Mouse (Mus musculus) frontal cortex, adult (tissue): Measurements from ENCODE around the gene Tars.
A peak's percentile ranks its signal among the peaks of the same experiment; 100 is the strongest.

Source experiments
- ATAC-seq: cut with Nextera tagmentation; 2 replicates; pipeline ENCODE4 v1.9.2; 2017; ENCODE audit warnings: mild to moderate bottlenecking, moderate library complexity, mixed read lengths; ENCODE audit not compliant: low TSS enrichment

Tars gene

DNA sequence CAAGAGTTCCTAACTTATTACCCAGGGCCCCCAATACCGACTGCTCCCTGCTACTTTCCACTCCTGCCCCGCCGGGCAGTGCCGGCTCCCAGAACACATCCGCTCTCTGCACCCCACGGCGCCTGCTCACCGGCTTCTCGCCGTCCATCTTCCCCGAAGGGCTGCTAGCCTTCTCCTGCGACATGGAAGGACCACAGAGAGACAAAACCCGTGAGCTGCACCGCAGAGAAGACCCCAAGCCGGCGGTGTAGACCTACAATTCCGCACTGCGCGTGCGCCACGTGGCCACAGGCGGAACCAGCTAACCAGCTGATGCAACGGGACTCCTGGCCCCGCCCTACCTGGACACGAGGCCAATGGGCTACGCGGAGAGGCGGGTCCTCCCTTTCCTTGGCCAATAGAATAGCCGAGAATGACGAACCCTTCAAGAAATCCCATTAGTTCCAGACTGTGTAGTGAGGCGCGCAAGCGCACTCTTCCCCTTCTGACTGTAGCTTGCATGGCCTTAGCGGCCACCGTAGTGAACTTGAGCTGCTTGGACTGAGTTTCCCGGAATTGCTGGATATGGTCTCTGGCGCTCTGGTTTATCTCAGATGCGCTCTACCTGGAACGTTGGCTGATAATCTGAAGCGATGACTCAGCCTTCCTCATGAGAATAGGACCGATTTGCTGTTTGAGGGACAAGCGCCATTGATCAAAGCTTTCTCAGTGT is at the start of gene Tars:
Gene Tars, minus strand, starts transcription at position 310 of the 712 bp plus-strand sequence.
- ATAC-seq, result peak; percentile 100

- no peak for ATAC-seq
These were observed 37.9 kb upstream of the Tars start for GRCm38 (mm10) chr15:11437361-11437760.

GRCm38 (mm10) chr15:11436709-11437280 is 37.3 kb upstream of the Tars start:
- no peak for ATAC-seq

GRCm38 (mm10) chr15:11426899-11427298 is 27.4 kb upstream of the Tars start:
- ATAC-seq, result no peak

GRCm38 (mm10) chr15:11413484-11413883 is 14.0 kb upstream of the Tars start:
- ATAC-seq, result no peak

GRCm38 (mm10) chr15:11412542-11412941 is 13.1 kb upstream of the Tars start:
- ATAC-seq, result no peak

DNA sequence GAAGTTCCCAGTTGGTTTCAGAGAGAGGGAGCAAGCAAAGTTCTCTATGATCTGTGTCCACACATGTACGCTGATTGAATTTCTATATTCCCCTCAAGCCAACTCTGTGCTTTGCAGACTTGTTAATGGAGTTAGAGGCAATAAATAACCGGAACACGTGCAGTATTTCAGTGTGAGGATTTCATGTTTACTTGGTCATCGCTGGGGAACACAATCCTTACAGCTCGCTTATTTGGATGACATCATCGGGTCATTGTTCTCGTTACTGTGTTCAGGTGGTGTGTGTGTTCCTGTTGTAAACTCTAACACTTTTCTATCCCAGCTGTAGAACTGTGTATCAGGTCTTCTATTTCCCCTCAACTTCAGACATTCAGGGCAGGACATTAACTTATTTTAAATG is 12.4 kb upstream of the Tars start:
- ATAC-seq, result no peak

GRCm38 (mm10) chr15:11408155-11408826 is 8.8 kb upstream of the Tars start:
- peak; percentile 87 for ATAC-seq

DNA sequence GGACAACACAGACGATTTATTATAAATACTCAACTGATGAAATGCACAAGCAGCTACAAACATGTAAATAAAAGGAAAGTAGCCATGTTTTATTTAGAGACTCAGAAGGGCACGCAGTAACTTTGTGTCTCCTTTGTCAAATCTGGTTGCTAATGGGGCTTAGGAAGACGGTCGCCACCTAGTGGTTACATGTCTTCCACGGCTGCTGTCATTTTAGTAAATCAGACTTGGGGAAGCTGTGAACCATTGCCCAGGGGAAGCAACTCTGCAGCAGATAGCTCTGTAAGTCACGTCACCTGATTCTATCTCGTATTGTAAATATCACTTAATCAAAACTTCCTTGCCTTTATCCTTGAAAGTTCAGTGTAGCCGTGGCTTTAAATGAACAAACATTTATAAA is 7.9 kb upstream of the Tars start:
- peak; percentile 92 for ATAC-seq

- no peak for ATAC-seq
These were observed 7.3 kb upstream of the Tars start for GRCm38 (mm10) chr15:11406769-11407168.

GRCm38 (mm10) chr15:11398676-11399350 is 652 bp downstream of the Tars start:
- no peak for ATAC-seq

- no peak for ATAC-seq
These were observed 3.0 kb downstream of the Tars start for GRCm38 (mm10) chr15:11396421-11396820.

- no peak for ATAC-seq
These were observed 6.6 kb downstream of the Tars start for GRCm38 (mm10) chr15:11392903-11393302.

- ATAC-seq, result no peak
These were observed 15.7 kb downstream of the Tars start for GRCm38 (mm10) chr15:11383796-11384195.

DNA sequence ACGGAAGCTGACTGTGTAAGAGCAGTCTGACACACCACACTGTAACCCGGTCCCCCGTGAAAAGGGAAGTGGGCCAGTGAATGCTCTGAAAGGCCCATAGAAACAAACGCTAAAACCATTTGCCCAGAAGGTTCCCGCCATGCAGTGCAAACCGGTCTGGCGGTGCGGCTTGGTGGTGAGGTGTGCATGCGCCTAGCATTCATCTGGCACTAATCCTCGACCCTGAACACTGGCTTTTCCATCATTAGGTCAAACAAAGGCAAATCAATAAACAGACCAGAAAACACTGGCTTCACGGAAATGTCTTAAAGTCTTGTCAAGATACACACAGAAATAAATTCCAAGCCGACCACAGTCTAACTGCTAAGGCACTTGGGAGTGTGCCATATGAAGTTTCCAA is 16.9 kb downstream of the Tars start:
- ATAC-seq, result no peak

DNA sequence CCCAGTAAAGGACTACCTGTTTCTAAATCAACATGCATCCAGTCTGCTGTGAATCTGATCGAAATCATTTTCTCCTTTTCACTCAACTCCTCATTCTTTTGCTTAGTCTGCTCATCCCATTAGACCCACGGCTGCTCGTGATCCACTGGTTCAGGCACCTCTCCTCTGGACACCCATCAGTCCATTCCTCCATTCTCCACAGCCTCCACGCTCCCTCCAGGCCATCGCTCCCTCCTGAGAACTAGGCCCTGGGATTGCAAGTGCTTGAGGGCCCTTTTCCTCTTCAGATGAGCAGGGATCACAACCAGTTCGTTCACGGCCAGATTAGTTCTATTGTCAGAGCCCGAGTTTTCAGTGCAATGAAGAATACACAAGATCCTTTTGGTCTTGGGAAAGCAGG is 18.8 kb downstream of the Tars start:
- ATAC-seq, result no peak

DNA sequence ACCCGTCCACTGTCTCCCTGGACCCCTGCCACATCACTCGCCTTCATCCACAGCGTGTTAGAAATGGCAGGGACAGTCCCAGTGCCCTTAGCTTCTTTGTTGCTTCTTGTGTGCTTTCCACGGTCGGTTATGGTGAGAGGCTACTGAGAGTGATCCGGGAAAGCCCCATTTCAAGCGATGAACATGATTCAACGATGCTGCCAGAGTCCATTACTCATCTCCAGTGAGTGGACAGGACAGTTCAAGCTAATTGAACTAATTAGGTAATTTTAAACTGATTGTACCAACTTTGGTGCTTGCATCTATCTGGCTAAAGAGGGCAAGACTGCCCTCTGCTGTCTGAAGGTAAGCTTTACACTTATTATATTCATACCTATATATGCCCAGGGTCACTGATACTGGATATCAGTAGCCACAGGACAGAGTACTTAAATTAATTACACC is 19.4 kb downstream of the Tars start:
- peak; percentile 78 for ATAC-seq

DNA sequence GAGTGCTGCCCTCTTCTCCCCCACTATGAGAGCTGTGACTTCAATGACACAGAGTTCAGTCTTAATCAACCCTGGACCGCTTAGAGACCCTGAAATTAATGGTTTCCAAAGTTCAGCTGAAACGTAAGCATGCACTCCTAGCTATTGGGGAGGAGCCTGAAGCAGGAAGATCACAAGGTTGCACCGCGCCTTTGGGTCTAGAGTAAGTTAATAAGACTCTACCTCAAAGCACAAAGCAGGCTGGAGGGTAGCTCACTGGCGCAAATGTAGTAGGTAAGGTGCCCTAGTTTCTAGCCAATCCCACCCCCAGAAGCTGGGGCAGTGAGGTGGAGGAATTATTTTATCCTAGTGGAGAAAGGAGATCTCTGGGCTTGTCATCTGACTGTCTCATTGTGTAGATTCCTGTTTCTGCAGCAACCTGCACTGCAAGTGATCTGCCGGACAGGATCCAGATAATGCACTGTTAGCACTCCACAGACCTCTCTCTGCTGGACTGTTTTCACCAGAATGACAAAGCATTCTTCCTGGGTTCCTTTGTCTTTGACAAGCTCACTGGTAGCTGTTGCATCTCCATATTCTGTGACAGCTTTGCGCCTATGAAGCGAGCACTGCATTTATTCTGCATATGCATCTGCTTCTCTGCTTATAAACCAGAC is 19.9 kb downstream of the Tars start:
- no peak for ATAC-seq

DNA sequence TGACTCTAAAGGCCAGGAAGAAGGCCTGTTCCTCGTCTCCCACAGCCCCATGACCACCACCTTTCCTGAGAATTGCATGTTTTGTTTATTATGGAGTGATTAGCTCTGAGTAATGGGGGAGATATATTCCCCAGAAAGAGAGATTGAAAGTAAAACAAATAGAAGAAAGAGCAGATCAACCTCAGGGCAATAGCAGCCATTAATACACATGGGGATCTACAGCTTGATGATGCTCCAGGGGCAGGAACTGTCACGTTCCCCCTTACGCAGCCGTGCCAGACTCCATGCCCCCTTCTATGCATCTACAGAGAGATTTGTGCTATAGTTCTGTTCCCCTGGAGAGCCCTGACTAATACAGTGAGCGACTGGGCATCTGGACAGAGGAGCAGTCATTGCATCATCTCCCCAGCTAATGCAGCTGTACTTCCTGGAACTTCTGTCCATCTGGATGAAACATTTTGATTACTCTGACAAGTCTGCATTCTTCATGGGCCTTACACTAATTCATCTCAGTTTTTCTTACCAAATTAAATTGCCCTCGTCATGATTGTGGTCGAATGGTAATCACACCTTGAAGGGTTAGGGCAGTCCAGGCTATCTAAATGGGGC is 28.9 kb downstream of the Tars start:
- no peak for ATAC-seq

GRCm38 (mm10) chr15:11369572-11369971 is 29.9 kb downstream of the Tars start:
- ATAC-seq, result no peak

- peak; percentile 95 for ATAC-seq
These were observed 34.7 kb downstream of the Tars start for GRCm38 (mm10) chr15:11364795-11365194.

DNA sequence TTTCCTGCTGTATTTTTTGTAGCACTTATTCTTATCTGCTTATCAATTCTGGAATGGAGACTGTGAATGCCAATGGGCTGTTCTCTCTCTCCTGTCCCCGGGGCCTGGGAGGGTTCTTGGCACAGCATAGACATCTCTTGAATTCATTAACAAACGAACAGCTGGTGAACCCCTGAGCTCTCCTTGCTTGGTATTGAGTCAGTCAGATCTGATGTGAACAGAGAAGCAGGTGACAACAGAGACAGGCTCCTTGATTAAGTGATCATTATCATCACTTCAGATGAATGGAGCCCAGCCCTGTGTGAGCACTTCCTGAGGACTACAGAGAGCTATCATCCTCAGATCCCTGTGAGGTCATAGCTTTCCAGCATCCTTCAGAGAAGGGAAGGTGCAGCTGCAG is 35.4 kb downstream of the Tars start:
- no peak for ATAC-seq
